Comparison of ENCODE assay signal across 18 mouse cellular contexts in the genomic region with DNA sequence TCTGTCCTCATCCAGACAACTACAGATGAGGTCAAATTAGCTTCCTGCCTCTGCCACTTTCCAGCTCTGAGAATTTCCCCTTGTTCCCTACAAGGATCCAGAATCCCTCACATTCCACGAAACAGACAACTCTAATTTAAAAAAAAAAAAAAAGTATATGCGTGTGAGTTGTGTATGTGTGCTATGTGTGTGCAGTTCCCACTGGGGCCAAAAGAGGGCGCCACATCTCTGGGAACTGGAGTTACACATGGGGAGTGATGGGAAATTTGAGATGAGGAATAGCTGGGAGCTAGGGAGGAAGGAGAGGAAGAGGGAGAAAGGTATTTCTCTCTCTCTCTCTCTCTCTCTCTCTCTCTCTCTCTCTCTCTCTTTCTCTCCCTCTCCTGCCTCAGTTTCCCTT.
DNase-seq lines count a peak whose midpoint lies in the region; TF ChIP-seq lines count a peak whose summit lies in the region.
"Had no signal": no experiment of that assay in that cellular context is flagged by ENCODE, and none has a peak within 500 bp of the region (broad histone marks: within the 10 kb centered on the region; RNA-seq: fewer than 3 reads in every experiment).

No protein-coding gene starts in this region.

- H3K9me3 ChIP-seq in ES-E14 (ENCODE audit: control insufficient read depth, insufficient read depth, low read depth, low read length): no peaks in the 10 kb centered on the region
- no peaks in the 10 kb centered on the region; the same call in 1 of the 2 replicates for H3K9me3 ChIP-seq in forebrain, embryonic 10.5 days
- H3K9me3 ChIP-seq: embryonic facial prominence, embryonic 10.5 days; embryonic facial prominence, embryonic 12.5 days; forebrain, embryonic 12.5 days had no signal

- no peak overlapping the region for H3K4me3 ChIP-seq in left cerebral cortex, adult 2 months
- H3K4me3 ChIP-seq in testis, adult 2 months (ENCODE audit: control insufficient read depth, low read depth, low read length): no peak overlapping the region
- H3K4me3 ChIP-seq in ES-E14 (ENCODE audit: insufficient read depth in 1 of 2, low read depth in 1 of 2, low read length in 2 of 2, poor library complexity in 1 of 2, severe bottlenecking in 1 of 2): no peak overlapping the region
- H3K4me3 ChIP-seq in forebrain, embryonic 10.5 days: no peak overlapping the region
- H3K4me3 ChIP-seq: embryonic facial prominence, embryonic 10.5 days; embryonic facial prominence, embryonic 12.5 days; forebrain, embryonic 12.5 days had no signal

- peak; percentile 1; the same call in 1 of the 2 replicates for TF ChIP-seq CTCF in left cerebral cortex, adult 2 months (IDR thresholded peaks at IDR 0.05)
- peak; percentile 41; the same call in 1 of the 2 replicates for TF ChIP-seq CTCF in testis, adult 2 months (IDR thresholded peaks at IDR 0.05; ENCODE audit: control insufficient read depth, insufficient read depth, insufficient replicate concordance, low read depth, low read length)

- intact Hi-C loops in left cerebral cortex, adult 2 months (cut with DNase I): no loop called here
- intact Hi-C loops in heart, postnatal 10 days (cut with DNase I): no loop called here

- no peak overlapping the region for H3K9ac ChIP-seq in ES-E14 (ENCODE audit: insufficient read depth, low read depth, low read length, poor library complexity, severe bottlenecking)
- H3K9ac ChIP-seq: embryonic facial prominence, embryonic 12.5 days; forebrain, embryonic 12.5 days had no signal

- H3K27me3 ChIP-seq in testis, adult 2 months (ENCODE audit: control insufficient read depth, insufficient read depth, low read length): no peaks in the 10 kb centered on the region
- H3K27me3 ChIP-seq in forebrain, embryonic 10.5 days (ENCODE audit: poor library complexity, severe bottlenecking): no peaks in the 10 kb centered on the region
- H3K27me3 ChIP-seq: embryonic facial prominence, embryonic 12.5 days; forebrain, embryonic 12.5 days had no signal

- in situ Hi-C loops in ES-E14 (cut with MboI; ENCODE audit: low sequenced_read_pairs in 2 of 2, unreplicated experiment in 2 of 2): no loop called here

- no peak for DNase-seq in left cerebral cortex, adult 2 months (ENCODE audit: extremely low spot score in 1 of 2, low spot score in 2 of 2)
- DNase-seq in left cerebral cortex, adult 8-10 months (ENCODE audit: low spot score in 2 of 2): no peak
- DNase-seq in testis, postnatal 10 days (ENCODE audit: low spot score): no peak
- DNase-seq in ES-E14 (ENCODE audit: low read depth, low spot score) (no peak), ZHBTc4 (ENCODE audit: low read depth, low spot score) (peak; percentile 28)
- DNase-seq in forebrain, embryonic 10.5 days (ENCODE audit: extremely low spot score, low spot score): no peak
- DNase-seq in heart, postnatal 10 days: no peak
- DNase-seq: adrenal gland, adult 8-10 months; adrenal gland, postnatal 14 days; adrenal gland, postnatal 36 days; cerebellum, adult 11-12 months; cerebellum, adult 2 months; cerebellum, adult 9-10 months; cerebellum, postnatal 25 days had no signal

- WGBS in forebrain, embryonic 10.5 days: 74% methylated on average over 3 of the region's 3 CpGs

- H3K4me1 ChIP-seq in testis, adult 2 months (ENCODE audit: control insufficient read depth, insufficient read depth, low read length): no peaks in the 10 kb centered on the region
- no peaks in the 10 kb centered on the region for H3K4me1 ChIP-seq in ES-E14 (ENCODE audit: control insufficient read depth in 2 of 2, insufficient read depth in 2 of 2, low read length in 2 of 2, poor library complexity in 1 of 2)
- no peaks in the 10 kb centered on the region for H3K4me1 ChIP-seq in forebrain, embryonic 10.5 days
- H3K4me1 ChIP-seq: embryonic facial prominence, embryonic 10.5 days; embryonic facial prominence, embryonic 12.5 days; forebrain, embryonic 12.5 days had no signal

- H3K36me3 ChIP-seq in testis, adult 2 months (ENCODE audit: control insufficient read depth, insufficient read depth, low read length): no peaks in the 10 kb centered on the region
- H3K36me3 ChIP-seq in ES-E14 (ENCODE audit: control insufficient read depth, insufficient read depth, low read length, poor library complexity, severe bottlenecking): no peaks in the 10 kb centered on the region
- H3K36me3 ChIP-seq in forebrain, embryonic 10.5 days (replicated peaks): no peaks in the 10 kb centered on the region
- H3K36me3 ChIP-seq: embryonic facial prominence, embryonic 10.5 days; embryonic facial prominence, embryonic 12.5 days; forebrain, embryonic 12.5 days had no signal

- no peak for TF ChIP-seq POLR2A in testis, adult 2 months (IDR thresholded peaks at IDR 0.05; ENCODE audit: control insufficient read depth, low read depth, low read length)

- H3K27ac ChIP-seq in left cerebral cortex, adult 2 months: no peak overlapping the region
- no peak overlapping the region for H3K27ac ChIP-seq in testis, adult 2 months (ENCODE audit: control insufficient read depth, insufficient read depth, low read depth, low read length)
- H3K27ac ChIP-seq in ES-E14 (ENCODE audit: insufficient read depth, low read depth, low read length, poor library complexity, severe bottlenecking): no peak overlapping the region
- no peak overlapping the region for H3K27ac ChIP-seq in forebrain, embryonic 10.5 days
- H3K27ac ChIP-seq: embryonic facial prominence, embryonic 10.5 days; embryonic facial prominence, embryonic 12.5 days; forebrain, embryonic 12.5 days had no signal

TF ChIP-seq in ES-E14, 5 proteins besides CTCF, POLR2A, EP300 and RAD21:
- TF ChIP-seq ZNF384 (IDR thresholded peaks at IDR 0.05; ENCODE audit: low read depth, low read length) (peak; percentile 69), CHD2 (IDR thresholded peaks at IDR 0.05; ENCODE audit: low read depth, low read length) (no peak), MAFK (IDR thresholded peaks at IDR 0.05; ENCODE audit: insufficient read depth, low read depth, low read length) (no peak)
TF ChIP-seq in ES-E14: peak in this region for 1.
